ENCODE assay signal across 21 mouse cellular contexts in the genomic region with DNA sequence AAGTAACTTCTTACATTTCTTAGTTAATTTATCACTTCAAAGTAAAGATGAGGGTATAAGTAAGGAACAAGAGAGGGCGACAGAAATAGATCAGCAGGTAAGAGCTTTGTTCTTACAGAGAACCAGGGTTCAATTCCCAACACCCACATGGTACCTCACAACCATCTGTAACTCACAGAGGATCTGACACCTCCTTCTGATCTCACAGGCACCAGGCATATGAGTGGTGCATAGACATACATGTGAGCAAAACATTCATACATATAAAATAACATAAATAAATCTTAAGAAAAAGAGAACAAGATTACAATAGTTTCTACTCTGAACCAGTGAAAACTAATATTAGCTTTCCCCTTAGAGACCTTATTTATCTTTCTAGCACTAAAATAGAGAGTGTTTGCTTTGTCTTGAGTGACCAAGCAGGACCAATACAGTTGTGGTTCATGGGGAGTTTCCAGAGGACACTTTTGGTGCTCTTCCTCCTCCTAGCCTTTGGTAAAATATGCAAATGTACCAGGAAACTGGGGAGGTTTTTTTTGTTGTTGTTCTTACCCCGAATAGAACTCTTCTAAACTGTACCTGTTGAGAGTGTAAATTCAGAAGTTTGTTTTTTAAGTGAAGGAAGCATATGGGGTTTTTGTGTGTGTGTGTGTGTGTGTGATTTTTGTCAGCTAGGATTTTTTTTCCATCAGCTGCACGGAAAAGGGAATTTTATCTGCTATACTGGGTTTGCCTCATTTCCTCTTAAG.
DNase-seq lines count a peak whose midpoint lies in the region; ATAC-seq and TF ChIP-seq lines count a peak whose summit lies in the region.
"Had no signal": no experiment of that assay in that cellular context is flagged by ENCODE, and none has a peak within 500 bp of the region (broad histone marks: within the 10 kb centered on the region; RNA-seq: fewer than 3 reads in every experiment).

No protein-coding gene starts in this region.

- no peaks in the 10 kb centered on the region for H3K9me3 ChIP-seq in lung, postnatal 0 days (ENCODE audit: low read length)
- no peaks in the 10 kb centered on the region for H3K9me3 ChIP-seq in forebrain, embryonic 12.5 days
- H3K9me3 ChIP-seq: embryonic facial prominence, embryonic 10.5 days; heart, embryonic 10.5 days; hindbrain, embryonic 10.5 days; limb, embryonic 12.5 days had no signal

- H3K4me2 ChIP-seq in lung, postnatal 0 days (replicated peaks; ENCODE audit: low read depth, low read length): no peak overlapping the region
- H3K4me2 ChIP-seq in forebrain, embryonic 12.5 days: no peak overlapping the region
- H3K4me2 ChIP-seq: limb, embryonic 12.5 days had no signal

- peaks cover 3% of the 10 kb centered on the region; the same call in 1 of the 2 replicates for H3K4me1 ChIP-seq in lung, postnatal 0 days (ENCODE audit: insufficient read depth, low read depth, low read length)
- peaks cover 17% of the 10 kb centered on the region for H3K4me1 ChIP-seq in bone marrow macrophage, adult 2 months (ENCODE audit: control insufficient read depth, insufficient read depth, low read length)
- H3K4me1 ChIP-seq in small intestine, adult 2 months (ENCODE audit: control insufficient read depth, insufficient read depth, insufficient read length, low read length): peaks cover 4% of the 10 kb centered on the region; the same call in 1 of the 2 replicates
- H3K4me1 ChIP-seq in forebrain, embryonic 12.5 days: no peaks in the 10 kb centered on the region
- H3K4me1 ChIP-seq: embryonic facial prominence, embryonic 10.5 days; hindbrain, embryonic 10.5 days; limb, embryonic 12.5 days had no signal

- no peak overlapping the region for H3K4me3 ChIP-seq in lung, postnatal 0 days (ENCODE audit: low read depth, low read length)
- H3K4me3 ChIP-seq in bone marrow macrophage, adult 2 months (ENCODE audit: insufficient read depth, low read length): no peak overlapping the region; the same call in 1 of the 2 replicates
- no peak overlapping the region for H3K4me3 ChIP-seq in small intestine, adult 2 months (ENCODE audit: low read depth, low read length)
- no peak overlapping the region for H3K4me3 ChIP-seq in forebrain, embryonic 12.5 days (replicated peaks)
- H3K4me3 ChIP-seq: embryonic facial prominence, embryonic 10.5 days; gastrocnemius, adult 2 months; heart, embryonic 10.5 days; hindbrain, embryonic 10.5 days; limb, embryonic 12.5 days had no signal

- no peaks in the 10 kb centered on the region for H3K36me3 ChIP-seq in lung, postnatal 0 days (ENCODE audit: insufficient read depth, low read length)
- peaks cover 11% of the 10 kb centered on the region for H3K36me3 ChIP-seq in small intestine, adult 2 months (ENCODE audit: control insufficient read depth, insufficient read depth, low read length)
- peaks cover 3% of the 10 kb centered on the region for H3K36me3 ChIP-seq in forebrain, embryonic 12.5 days (replicated peaks)

- DNase-seq in lung, postnatal 0 days (ENCODE audit: low spot score): peak; percentile 54
- DNase-seq in lung, adult 18-20 months: no peak
- peak; percentile 55 to 65 for DNase-seq in B cell, adult 2 months
- DNase-seq in layer of hippocampus, postnatal 25 days (ENCODE audit: extremely low spot score in 1 of 2, low spot score in 1 of 2): no peak
- DNase-seq: cerebellum, adult 8-10 months; gastrocnemius, adult 2 months; kidney, adult 2 months; kidney, postnatal 36 days; layer of hippocampus, adult 9-11 months; lung, postnatal 10 days; thymus, postnatal 4 days had no signal

- TF ChIP-seq POLR2A in bone marrow macrophage, adult 2 months (IDR thresholded peaks at IDR 0.05; ENCODE audit: borderline replicate concordance, low read depth, low read length): no peak
- TF ChIP-seq POLR2A in small intestine, adult 2 months (IDR thresholded peaks at IDR 0.05; ENCODE audit: low read depth, low read length): no peak

- no peak for TF ChIP-seq CTCF in lung, postnatal 0 days (IDR thresholded peaks at IDR 0.05)
- no peak for TF ChIP-seq CTCF in bone marrow macrophage, adult 2 months (IDR thresholded peaks at IDR 0.05; ENCODE audit: low read depth, low read length)
- no peak for TF ChIP-seq CTCF in small intestine, adult 2 months (IDR thresholded peaks at IDR 0.05; ENCODE audit: extremely low read depth, insufficient read length, insufficient replicate concordance, low read depth, low read length)

- H3K27ac ChIP-seq in lung, postnatal 0 days (ENCODE audit: low read length): 0 out of 2 replicates have a peak overlapping the region, but pooled peaks have one; percentile 1
- H3K27ac ChIP-seq in bone marrow macrophage, adult 2 months (ENCODE audit: insufficient read depth, low read depth, low read length): peak overlapping the region; percentile 21; the same call in 1 of the 2 replicates
- peak overlapping the region; percentile 71; the same call in 1 of the 2 replicates for H3K27ac ChIP-seq in small intestine, adult 2 months (ENCODE audit: insufficient read depth, low read depth, low read length)
- no peak overlapping the region for H3K27ac ChIP-seq in forebrain, embryonic 12.5 days
- H3K27ac ChIP-seq: embryonic facial prominence, embryonic 10.5 days; gastrocnemius, adult 2 months; heart, embryonic 10.5 days; hindbrain, embryonic 10.5 days; hindbrain, postnatal 0 days; limb, embryonic 12.5 days; liver, embryonic 14.5 days had no signal

- 0 out of 2 replicates have a peak, but pooled peaks have one; percentile 12 for ATAC-seq in lung, postnatal 0 days
- ATAC-seq in forebrain, embryonic 12.5 days (ENCODE audit: low FRiP score): no peak
- ATAC-seq: hindbrain, postnatal 0 days; midbrain, embryonic 16.5 days had no signal

- TF ChIP-seq EP300 in lung, postnatal 0 days (IDR thresholded peaks at IDR 0.05): no peak

- 32% methylated on average over 3 of the region's 3 CpGs for WGBS in lung, postnatal 0 days
- 45% methylated on average over 3 of the region's 3 CpGs for WGBS in small intestine, adult 2 months
- WGBS in forebrain, embryonic 12.5 days: 90% methylated on average over 3 of the region's 3 CpGs

- no peak overlapping the region for H3K9ac ChIP-seq in lung, postnatal 0 days (replicated peaks; ENCODE audit: low read depth)
- H3K9ac ChIP-seq in forebrain, embryonic 12.5 days: no peak overlapping the region
- H3K9ac ChIP-seq: limb, embryonic 12.5 days; liver, embryonic 14.5 days had no signal

- no peaks in the 10 kb centered on the region for H3K27me3 ChIP-seq in lung, postnatal 0 days (replicated peaks; ENCODE audit: insufficient read depth, low read length)
- H3K27me3 ChIP-seq in small intestine, adult 2 months (ENCODE audit: control insufficient read depth, insufficient read depth, low read length): no peaks in the 10 kb centered on the region
- no peaks in the 10 kb centered on the region for H3K27me3 ChIP-seq in forebrain, embryonic 12.5 days
- H3K27me3 ChIP-seq: limb, embryonic 12.5 days had no signal

Comparison
In these comparisons a context has a peak if more than half of its experiments do, and no peak if none do; other contexts are left out.
1. DNase-seq: peak in lung, postnatal 0 days (single experiment) and B cell, adult 2 months (2 of 2); none in lung, adult 18-20 months (0 of 2) and layer of hippocampus, postnatal 25 days (0 of 2).